Mouse (Mus musculus) heart, postnatal 4 days (tissue): Measurements from ENCODE around the gene Pum3. TPM values are rescaled to one million over a fixed set of nuclear protein-coding genes. Genes with fewer than 3 reads are reported as not detected.

ENCODE experiments used
- DNase-seq: peaks from one replicate; pipeline ENCODE4 v3.0.0; 2021
- total RNA-seq, 2 experiments: library from RNA; stranded (reverse); gene quantifications; 2 replicates each; pipeline ENCODE4 v1.2.3; 2021

Gene Pum3
- total RNA-seq: 10 to 100 TPM; 40.1 to 45.0 TPM

DNA sequence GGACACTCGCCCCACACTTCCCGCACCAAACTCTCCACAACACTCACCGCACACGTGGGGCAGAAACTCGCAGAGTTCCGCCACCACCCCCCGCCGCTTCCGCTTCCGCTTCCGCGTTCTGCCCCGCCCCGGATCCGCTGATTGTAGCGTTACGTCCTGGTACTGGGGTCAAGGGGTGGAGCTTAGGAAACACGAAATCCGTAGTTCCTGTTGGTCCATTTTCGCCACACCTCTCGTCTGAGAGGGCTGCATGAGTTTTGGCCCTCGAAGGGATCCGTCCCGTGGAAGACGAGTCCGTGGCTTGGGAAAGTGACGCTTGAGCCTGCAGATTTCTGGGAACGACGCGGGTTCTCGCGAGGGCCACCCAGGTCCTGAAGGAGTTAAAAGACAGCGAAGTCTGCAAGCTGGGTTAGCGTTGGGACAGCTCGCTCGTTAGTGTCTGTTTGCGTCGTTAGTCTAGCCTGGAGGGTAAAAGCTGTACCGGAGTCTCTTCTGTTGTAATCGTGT lies at the start of gene Pum3:
TSS of gene Pum3 (minus strand) at position 81 of the 507 bp plus-strand sequence.
- DNase-seq: peak; percentile 96

DNA sequence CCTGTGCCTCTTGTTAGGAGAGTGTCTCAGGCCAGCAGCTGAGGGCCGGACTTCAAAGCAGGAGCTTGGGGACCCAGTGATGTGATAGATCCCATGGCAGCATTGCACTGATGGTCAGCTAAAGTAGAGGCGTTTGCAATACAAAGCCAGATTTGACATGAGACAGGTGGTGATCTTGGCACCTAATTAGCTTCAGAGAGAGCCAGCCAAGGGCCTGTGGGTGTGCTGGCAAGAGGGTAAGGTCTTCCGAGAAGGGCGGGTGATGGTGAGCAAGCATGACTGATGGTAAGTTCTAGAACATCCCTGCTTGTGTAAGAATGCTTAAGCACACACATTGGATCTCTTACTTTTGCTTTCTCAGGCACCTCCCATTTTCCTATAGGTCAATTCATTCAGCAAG lies 37.1 kb upstream of the Pum3 start:
- DNase-seq: no peak

- DNase-seq: no peak
These were observed 33.0 kb upstream of the Pum3 start for GRCm38 (mm10) chr19:27462656-27463055.

DNA sequence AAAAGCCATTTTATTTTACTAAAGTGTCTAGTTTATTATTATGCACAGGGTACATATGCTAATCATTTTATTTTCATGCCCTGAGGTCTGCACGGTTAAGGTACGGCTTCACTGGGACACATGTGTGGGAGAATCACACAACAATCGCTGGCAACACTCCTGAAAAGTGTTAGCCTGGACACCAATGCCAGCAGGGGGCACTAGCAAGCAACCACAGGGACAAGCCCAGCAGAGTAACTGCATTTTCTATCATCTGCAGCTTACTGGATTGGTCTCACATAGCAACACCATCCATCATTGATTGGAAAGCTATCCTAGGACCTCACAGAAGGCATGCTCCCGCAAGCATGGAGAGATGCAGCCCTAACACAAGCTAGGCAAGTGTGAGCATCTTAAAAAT lies 20.8 kb upstream of the Pum3 start:
- peak; percentile 80 for DNase-seq

DNA sequence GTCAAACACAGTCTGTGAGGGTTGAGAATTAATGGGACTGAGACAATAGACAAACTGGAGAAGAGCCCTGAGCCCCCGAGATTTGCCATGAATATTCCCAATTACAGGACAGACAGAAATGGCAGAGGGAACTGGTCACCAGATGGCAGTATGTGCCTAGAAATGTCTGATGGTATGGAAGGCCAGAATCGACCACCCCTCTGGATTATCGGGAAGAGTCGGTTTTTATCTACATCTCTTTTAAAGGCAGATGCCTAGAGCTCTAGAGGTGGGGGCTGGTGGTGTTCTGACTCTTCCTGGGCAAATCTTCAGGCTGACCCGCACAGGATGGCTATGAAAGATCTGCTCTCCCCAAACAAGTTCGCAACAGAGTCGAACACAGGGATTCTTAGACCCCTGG lies 17.9 kb upstream of the Pum3 start:
- DNase-seq: peak; percentile 50

DNA sequence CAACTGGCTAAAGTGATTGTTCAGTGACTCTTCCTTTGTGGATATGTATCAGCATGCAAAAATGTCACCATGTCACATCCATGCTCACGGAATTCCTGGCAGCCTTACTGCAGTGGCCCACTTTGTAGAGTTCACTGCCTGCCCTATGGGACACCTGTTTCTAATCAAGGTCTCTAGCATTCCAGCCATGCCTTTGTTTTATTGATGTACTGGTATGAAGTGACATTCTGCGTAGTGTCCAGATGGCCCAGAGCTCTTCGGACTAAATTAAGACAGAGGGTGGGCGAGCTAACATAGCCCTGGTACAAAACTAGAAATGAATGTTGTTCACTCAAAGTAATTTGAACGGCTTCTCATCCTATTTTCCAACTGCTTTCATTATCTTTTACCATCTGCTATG lies 11.5 kb upstream of the Pum3 start:
- no peak for DNase-seq

- no peak for DNase-seq
These were observed 8.5 kb upstream of the Pum3 start for GRCm38 (mm10) chr19:27437982-27438652.

DNA sequence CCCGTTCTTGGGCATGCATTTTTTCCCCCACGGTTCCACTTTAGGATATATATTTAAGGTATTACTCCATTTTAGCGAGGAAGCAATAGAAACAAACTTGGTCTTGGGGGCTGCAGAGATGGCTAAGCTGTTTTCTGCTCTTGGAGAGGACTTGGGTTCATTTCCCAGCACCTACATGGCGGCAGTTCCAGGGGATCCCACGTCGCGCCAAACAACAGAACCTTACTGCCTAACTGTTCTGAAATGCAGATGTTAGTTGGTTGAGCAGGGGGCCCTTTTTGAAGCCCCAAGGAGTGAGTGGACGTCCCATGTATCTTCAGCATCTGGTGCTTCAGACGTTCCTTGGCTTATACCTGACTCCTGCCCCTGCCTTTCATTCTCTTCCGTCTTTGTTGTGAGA lies 781 bp upstream of the Pum3 start:
- DNase-seq: peak; percentile 25

- DNase-seq: no peak
These were observed 344 bp downstream of the Pum3 start for GRCm38 (mm10) chr19:27429281-27429680.

GRCm38 (mm10) chr19:27427865-27428264 lies 1.8 kb downstream of the Pum3 start:
- DNase-seq: no peak

DNA sequence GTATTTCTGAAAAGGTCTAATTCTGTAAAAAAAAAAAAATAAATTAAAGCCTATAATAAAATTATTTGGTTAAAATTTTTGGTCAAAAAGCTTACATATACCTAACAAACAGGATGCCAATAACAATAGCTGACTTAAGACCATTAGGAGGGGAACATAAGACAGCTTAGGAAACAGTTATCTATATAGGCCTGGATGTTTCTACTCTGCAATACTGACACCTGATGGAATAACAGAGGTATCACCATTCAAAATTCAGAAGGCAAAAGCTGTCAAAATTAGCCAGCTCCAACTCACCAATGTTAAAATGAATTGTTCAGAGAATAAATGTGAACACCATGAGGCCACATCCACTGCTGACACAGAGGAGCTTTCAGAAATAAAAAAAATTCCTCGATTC lies 3.2 kb downstream of the Pum3 start:
- DNase-seq: no peak

GRCm38 (mm10) chr19:27425656-27426055 lies 4.0 kb downstream of the Pum3 start:
- DNase-seq: peak; percentile 66

DNA sequence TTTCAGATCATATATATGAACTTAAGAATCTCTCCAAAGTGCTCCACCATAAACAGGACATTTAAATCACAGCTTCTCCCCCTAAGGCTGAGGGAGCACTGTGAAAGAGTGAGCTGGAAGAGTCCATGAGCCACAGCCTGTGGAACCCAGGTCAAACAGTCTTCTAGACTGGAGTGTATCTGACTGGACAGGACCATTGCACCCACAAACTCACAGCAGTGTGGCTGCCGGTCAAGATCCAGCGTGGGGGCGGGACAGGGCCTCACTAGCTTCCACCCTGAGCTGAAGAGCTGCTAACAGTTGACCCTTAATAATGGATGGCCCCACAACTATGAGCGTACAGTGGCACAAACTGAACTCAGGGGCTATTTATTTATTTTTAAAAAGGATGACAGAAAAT lies 12.2 kb downstream of the Pum3 start:
- DNase-seq: no peak

DNA sequence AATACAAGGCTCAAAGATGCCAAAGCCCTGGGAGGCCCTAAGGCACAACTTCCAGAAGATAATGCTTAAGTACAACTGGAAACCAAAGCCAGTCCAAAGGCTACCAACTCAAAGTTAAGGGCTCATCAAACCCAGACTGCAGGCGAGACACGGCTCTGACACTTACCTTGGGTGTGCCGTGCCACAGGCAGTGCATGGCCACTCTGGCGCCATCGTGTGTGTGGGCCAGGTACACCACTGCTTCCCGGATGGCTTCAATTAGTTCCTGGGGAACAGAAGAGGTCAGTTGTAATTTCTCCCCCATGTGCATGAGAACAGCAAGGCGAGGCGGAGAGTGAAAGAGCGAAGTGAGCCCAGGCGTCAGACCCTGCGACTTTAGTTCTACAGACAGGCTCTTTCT lies 13.1 kb downstream of the Pum3 start:
- peak; percentile 78 for DNase-seq

- DNase-seq: no peak
These were observed 18.3 kb downstream of the Pum3 start for GRCm38 (mm10) chr19:27411340-27411739.

DNA sequence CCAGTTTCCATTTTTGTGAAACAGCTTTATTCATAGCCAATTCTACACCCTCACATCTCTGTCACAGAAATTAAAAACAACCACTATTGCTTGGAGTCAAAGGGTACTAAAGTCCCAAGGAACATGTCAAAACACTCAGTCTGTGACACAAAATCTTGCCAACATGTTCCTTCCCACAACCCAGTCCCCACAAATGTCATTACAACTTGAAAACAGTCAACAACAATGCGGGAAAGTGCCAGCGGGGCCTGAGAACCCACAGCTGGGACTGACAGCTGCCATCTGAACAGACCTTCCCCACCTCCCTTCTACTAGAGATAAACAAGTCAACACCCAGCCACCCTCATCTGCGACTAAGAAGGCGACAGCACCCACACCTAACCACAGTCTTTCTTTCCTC lies 18.9 kb downstream of the Pum3 start:
- peak; percentile 17 for DNase-seq

- DNase-seq: peak; percentile 48
These were observed 19.8 kb downstream of the Pum3 start for GRCm38 (mm10) chr19:27409782-27410181.

DNA sequence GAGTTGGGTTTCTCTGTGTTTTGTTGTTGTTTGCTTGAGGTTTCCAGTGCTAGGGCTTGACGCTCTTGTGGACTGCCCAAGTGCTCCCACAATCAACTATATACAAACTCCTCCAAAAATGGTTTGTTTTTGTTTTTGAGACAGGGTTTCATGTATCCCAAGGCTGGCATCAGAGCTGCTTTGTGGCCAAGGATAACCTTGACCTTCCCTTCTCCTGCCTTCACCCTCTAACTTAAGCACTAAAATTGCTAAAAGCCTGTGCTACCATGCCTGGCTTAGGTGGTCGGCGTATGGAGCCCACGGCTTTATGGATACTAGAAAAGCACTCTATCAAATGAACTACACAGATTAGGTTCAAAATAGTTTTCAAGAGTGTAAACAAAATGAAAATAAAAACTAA lies 20.4 kb downstream of the Pum3 start:
- DNase-seq: no peak

- no peak for DNase-seq
These were observed 31.8 kb downstream of the Pum3 start for GRCm38 (mm10) chr19:27397797-27398196.

DNA sequence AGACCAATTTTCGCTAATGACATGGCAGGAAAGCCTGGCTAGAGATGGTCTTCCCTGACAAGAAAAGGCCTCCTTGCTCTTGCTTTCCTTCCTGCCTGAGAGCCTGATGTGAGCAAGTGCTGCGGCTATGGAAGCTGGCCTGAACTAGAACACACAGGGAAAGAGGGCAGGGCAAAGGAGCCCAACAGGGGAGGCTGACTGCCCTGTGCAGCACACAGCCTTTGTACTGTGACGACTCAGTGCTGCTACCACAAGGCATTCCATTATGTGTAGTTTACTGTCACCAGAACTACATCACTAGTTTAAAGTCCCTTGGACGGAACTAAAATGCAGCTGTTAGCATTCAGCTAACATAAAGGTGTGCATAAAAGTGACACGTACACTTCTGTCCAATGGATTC lies 32.4 kb downstream of the Pum3 start:
- DNase-seq: no peak

GRCm38 (mm10) chr19:27396719-27397118 lies 32.9 kb downstream of the Pum3 start:
- DNase-seq: no peak

DNA sequence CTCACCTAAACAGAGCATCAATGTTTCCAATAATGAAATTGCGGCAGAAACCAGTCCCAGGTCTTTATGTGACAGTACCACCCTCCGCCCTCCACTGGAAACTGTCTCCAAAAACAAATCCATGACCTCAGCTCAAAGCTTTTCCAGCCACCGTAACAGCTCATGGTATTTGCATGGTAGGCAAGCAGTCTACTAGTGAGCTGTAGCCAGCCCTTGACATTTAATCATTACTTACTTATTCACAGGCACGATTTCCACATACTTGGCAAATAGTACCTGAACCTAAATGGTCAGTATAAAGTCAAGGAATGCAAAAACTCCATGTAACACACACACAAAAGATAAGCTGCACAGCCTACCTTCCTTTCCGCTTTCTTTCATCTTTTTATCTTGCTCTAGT lies 33.7 kb downstream of the Pum3 start:
- DNase-seq: no peak

GRCm38 (mm10) chr19:27395481-27395880 lies 34.1 kb downstream of the Pum3 start:
- DNase-seq: no peak

- no peak for DNase-seq
These were observed 35.2 kb downstream of the Pum3 start for GRCm38 (mm10) chr19:27394341-27394990.
